Mouse (Mus musculus) frontal cortex, adult (tissue): ENCODE results near the gene Sh3pxd2a.

ENCODE experiments used
- ATAC-seq: cut with Nextera tagmentation; 2 replicates; pipeline ENCODE4 v1.9.2; 2017; ENCODE audit warnings: mild to moderate bottlenecking, moderate library complexity, mixed read lengths; ENCODE audit not compliant: low TSS enrichment

The Sh3pxd2a gene

GRCm38 (mm10) chr19:47439726-47440434 is 24.3 kb downstream of the Sh3pxd2a start:
- ATAC-seq, result no peak

DNA sequence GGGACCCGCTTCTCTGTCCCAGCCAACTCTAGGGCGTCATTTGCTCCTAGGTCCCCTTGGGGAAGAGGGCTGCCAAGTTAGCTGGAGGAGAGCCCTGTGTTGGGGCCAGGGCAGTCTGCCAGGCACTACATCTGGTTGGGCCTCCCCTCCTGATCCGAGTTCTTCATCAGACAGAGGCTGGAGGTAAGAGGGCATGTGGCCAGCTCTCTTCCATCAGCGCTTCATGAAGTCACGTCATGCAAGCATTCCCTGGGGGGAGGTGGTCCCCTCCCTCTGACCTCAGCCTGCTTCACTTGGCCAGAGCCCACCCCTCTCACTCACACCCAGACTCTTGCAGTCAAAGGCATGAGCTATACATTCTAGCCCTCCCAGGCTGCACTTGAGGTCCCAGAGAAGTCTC is 25.8 kb downstream of the Sh3pxd2a start:
- no peak for ATAC-seq

DNA sequence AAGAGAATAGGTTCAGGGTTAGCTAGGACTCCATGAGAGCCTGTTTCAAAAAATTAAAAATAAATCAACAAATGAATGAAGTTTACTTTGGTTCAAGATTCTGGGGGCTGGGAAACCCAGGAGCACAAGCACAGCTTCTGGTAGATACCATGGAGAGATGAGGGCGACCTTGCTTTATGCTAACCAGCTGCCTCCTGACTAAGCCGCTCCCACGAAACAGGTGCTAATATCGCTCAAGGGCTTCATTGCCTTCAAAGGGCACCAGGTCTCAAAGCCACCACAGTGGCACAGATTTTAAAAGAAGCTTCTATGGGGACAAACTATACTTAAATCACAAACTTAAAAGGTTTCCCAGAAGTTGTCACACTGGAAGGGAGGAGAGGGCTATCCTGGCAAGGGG is 27.2 kb downstream of the Sh3pxd2a start:
- no peak for ATAC-seq

- ATAC-seq, result no peak
Measured at GRCm38 (mm10) chr19:47436236-47436635, 28.0 kb downstream of the Sh3pxd2a start.

DNA sequence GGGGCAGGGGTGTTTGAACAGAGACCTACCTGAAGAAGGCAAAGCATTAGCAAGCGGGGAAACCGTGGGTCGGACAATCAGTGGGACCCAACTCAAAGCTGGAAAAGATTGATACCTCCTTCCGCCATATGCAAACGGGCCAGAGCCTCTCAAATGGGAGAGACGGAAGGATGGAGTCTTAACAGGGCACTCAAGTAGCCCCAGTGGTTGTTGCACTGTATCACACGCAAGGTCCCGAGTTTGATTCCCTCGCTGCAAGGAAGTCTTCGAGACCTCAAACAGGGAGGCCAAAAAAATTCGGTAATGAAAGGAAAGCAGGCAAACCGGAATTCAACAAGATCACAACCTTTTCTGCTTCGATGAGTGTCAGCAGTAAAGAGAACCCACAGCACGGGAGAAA is 29.5 kb downstream of the Sh3pxd2a start:
- ATAC-seq, result no peak

GRCm38 (mm10) chr19:47432339-47432738 is 31.9 kb downstream of the Sh3pxd2a start:
- no peak for ATAC-seq

DNA sequence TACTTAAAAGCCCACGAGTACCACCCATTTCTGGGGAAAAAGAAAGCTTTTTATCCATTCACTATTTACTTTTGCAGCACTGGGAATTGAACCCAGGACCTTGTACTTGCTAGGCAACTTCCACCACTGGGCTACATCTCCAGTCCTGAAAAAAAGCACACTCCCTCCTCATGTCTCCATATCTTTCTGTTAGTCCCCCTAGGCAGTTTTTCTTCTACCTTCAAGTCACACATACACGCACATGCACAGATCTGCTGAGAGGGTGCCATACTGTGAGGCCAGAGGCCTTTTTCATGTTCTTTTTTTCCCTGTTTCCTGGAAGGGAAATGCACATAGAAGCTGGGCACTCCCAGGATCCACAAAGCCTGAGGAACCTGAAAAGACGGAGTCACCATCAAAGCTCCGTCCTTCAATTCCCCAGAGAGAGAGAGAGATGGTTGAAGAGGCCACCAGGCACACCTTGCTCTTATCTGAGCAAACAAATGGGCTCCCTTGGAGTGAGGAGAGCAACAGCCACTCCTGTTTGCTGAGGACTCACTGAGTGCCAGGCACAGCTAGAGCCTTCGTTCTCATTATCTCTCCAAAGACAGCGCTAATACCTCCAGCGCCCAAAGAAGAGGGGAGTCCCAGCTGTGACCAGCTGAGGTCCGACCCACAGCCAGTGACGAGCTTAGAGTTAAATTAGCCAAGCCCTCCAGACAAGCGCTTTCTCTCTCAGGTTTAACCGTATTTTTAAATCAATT is 32.8 kb downstream of the Sh3pxd2a start:
- ATAC-seq, result no peak

- no peak for ATAC-seq
Measured at GRCm38 (mm10) chr19:47430160-47430559, 34.0 kb downstream of the Sh3pxd2a start.

DNA sequence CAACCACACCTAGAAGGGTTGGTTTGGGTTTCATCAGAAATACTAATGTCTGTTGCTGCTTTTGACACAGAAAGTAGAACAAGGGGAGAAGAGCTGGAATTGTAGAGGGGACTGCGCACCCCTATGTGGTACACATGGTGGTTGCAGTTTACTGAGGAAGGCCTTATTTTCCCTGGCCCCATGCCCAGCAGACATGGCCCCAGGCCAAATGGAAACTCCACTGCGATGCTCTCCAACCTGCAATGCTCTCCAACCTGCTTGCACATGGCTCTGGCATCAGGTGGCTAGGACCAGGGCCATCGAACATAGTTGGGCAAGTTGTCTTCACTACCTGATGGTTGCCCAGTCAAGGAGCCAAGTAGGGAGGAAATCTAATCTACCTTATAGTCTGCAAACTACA is 35.0 kb downstream of the Sh3pxd2a start:
- ATAC-seq, result no peak

GRCm38 (mm10) chr19:47428794-47429193 is 35.4 kb downstream of the Sh3pxd2a start:
- ATAC-seq, result no peak

DNA sequence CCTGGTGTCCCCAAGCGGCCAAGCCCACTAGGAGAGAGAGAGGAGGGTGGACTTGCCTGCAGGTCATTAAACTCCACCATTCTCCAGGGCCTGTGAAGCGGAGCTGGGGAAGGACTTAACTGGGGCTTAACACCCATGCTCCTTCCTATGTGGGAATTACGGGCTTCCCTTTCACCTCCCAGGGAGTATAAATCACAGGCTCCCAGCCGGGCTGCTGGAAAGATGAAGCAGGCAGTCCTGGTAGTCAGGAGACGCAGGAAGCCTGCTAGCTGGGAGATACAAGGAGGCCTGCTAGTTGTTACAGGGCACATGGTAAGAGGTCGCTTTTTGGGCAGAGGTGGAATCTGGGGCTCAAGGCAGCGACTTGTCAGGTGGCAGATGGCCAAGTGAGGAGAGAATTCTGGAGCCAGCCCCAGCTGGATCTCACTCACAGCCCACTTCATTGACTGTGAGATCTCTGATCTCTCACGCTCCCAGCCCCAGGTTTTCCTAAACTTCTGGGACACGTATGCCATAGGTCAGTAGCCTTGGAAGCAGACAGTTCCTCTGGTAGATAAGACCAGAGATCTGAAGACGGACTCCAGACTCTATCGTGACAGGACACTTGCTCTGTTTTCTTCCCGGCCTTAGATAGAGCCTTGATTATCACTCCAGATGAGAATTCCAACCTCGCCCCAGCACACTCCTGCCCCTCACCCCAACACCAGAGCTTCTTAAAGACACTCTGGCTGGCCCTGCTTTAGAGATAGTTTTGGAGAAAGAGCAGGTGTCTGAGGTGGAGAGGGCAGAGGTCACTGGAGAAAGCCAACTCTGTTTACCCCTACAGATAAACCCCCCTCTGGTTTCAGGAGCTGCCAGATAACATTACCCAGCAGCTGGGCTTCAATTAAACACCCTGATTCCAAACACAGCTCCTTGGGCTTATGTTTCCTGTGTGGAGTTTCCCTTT is 36.1 kb downstream of the Sh3pxd2a start:
- ATAC-seq, result no peak

GRCm38 (mm10) chr19:47423632-47424031 is 40.6 kb downstream of the Sh3pxd2a start:
- no peak for ATAC-seq

- no peak for ATAC-seq
Measured at GRCm38 (mm10) chr19:47421128-47421898, 42.9 kb downstream of the Sh3pxd2a start.

DNA sequence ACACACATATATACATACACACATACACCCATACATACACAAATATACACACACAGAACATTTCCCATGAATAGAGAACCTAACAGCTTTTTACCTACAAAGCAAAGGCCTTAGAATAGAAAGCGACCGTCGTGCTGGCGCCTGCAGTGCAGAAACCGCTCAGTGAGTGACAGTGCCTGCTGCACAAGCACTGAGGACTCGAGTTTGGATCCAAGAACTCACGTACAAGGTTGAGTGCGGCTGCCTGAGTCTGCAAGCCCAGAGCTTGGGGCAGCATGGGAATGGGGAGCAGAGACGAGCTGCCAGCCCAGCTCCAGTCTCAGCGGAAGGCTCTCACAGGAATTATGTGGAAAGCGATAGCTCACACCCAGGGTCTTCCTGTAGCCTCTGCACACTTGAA is 43.7 kb downstream of the Sh3pxd2a start:
- no peak for ATAC-seq

DNA sequence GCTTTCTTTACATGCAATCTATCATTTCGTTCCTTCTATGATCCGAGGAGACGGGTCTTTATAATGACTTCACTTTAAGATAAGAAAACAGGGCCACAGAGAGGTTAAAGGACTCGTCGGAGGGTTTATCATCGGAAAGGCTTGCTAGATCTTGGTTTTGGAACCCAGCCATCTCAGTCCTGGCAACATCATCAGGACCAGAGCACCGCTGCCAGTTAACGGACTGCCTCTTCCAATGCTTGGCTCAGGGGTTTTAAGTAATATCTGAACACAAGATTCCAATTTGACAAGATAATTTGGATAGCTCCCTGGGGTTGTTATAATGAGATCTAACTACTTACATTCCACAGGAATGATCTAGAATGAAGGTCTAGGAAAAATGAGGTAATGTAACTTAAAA is 45.0 kb downstream of the Sh3pxd2a start:
- no peak for ATAC-seq

DNA sequence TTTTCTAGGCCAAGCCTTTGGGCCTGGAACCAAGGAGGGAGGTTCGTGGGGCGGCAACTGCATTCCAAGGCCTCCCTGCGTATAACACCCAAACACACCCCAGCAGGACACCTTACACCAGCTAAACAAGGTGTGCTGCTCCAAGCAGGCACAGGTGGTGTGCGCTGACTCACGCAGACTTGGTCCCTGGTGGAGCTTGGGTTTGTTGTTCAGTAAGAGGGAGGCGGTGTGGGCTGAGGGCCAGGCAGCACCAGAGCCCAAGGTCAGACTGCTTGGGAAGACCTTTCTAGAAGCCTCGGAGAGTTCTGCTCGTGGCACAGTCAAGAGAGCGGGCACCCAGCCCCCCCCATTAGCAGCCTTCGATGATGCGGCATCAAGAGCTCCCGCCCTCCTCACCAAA is 48.0 kb downstream of the Sh3pxd2a start:
- ATAC-seq, result no peak

DNA sequence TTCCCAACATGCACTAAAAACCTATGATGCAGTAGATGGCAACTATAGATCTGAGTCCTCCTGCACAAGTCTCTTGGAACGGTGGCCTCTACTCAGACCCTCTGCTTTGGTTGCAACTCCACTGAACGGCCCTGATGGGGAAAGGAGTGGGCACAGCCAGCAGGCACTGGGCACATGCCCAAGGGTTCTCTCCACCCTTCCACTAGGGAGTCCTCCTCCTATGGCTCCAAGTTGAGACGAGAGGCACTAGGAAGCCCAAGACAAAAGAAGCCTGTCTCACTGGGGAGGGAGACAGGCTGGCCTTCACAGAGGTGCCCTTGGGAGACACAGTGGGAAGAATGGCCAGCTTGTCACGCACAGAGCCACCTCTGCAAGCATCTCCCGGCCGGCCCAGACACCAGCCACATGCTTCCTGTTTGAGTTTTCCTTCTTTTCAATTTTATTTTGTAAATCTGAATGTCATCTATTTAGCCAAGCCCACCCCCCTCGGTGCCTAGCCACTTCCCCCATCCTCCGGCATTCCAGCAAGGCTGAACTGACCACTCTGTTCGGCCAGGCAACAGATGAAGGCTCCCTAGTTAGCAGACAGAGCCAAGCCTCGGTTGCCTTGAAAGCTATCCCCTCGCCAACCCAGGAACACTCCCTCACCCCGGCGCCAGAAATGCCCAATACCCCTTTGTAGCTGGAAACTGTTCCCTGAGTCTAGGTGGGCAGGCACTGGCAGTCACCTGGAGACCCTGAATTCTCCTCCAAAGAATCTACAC is 49.9 kb downstream of the Sh3pxd2a start:
- peak; percentile 38; the same call in 1 of the 2 replicates for ATAC-seq

DNA sequence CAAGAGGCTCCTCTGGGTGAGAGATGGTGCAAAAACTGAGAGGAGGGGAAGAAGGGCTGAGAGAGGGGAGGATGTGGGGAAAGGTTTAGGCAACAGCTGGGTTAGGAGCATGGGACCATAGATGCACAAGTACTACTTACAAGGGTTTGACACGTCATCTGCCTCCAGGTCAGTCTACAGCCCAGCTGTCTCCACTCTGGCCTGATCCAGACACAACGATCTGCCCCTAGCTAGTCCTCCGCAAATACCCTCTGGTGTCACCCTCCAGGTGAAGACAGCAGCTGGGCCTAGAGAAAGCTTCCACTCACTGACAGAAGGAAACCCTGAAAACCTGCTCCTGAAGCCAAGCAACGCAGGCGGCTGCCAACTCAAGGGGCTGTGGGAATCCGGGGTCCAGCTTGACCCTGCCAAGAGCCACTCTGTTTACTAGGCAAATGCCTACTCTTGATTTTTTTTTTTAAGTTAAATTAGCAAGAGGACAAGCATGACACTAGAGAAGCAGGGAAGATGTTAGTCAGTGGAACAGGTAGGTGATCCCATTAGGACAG is 50.7 kb downstream of the Sh3pxd2a start:
- no peak for ATAC-seq

DNA sequence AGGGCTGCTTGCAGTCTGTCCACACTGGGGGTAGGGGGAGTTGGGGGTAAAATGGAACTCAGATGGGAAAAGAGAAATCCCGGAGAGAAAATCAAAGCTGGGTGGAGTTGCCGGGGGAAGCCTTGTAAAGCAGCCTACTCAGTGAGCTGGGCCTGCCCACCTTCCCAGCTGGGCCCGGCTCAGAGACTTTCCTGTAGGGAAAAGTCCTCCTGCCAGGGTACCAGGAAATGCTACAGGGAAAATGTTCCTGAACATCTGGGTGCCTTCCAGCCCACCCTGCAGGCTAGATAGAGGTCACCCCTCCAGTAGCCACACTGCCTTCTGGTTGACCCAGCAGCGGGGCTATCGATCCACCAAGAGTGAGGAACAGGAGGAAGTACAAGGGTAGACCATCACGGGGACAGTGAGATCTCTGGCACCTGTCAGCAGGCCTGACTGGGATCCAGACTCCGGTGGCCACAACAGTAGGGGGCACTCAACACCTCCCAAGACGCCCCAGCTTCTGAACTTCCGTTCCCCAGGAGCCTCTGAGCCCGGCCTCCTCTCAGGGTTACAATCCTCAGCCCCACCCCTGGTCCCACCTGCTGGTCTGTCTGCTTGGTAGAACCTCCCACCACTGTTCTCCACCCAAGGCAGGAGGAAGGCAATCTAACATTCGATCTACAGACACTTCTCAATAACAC is 51.5 kb downstream of the Sh3pxd2a start:
- no peak for ATAC-seq

GRCm38 (mm10) chr19:47410301-47410700 is 53.9 kb downstream of the Sh3pxd2a start:
- ATAC-seq, result no peak
